Mouse (Mus musculus): ENCODE measurements around the gene Tmem209.

DNA sequence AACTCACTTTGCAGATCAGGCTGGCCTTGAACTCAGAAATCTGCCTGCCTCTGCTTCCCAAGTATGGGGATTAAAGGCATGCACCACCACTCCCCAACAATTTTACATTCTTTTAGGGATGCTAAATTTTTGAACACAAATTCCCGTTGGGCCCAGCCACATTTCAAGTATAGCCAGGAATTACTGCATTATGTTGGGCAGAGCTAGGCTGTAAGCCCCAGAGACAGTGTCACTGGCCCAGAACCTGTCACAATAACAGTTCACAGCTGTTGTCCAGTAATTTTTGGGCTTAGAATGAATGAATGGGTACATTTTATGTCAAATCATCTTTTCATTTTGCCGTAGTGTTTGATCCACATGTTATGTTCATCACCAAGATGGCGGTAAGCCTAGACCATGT lies 73.1 kb downstream of the Tmem209 start:
- TF ChIP-seq CTCF (IDR thresholded peaks at IDR 0.05; ENCODE audit: low read depth) (no peak), EP300 (IDR thresholded peaks at IDR 0.05; ENCODE audit: low read depth) (no peak)

Measured in heart, postnatal 0 days (tissue).